Mouse (Mus musculus) liver, embryonic 14.5 days (tissue): ENCODE measurements at regions not wholly inside any gene's neighbourhood (a gene's known extent, or its start where the extent isn't known, plus 50 kb on each side); places are given as distances from the start of the nearest gene placed in this dataset.

Source experiments
- ATAC-seq: fragments of 200-750 bp; cut with Nextera tagmentation; 2 replicates; pipeline ENCODE4 v1.8.0; 2017; ENCODE audit warnings: moderate number of reproducible peaks, mild to moderate bottlenecking, moderate library complexity; ENCODE audit not compliant: insufficient read depth
- DNase-seq, 3 experiments: peaks; one replicate each; pipeline ENCODE4 v3.0.0-alpha.2; 2012 to 2013; ENCODE audit warnings: low read depth in 3 of 3, low spot score in 3 of 3
- H3K27ac ChIP-seq: fragments of 300-500 bp; sonication (generic); 2 replicates; pipeline ENCODE4 v1.5.1; 2014; ENCODE audit warnings: moderate library complexity, mild to moderate bottlenecking, control low read depth, inconsistent platforms
- H3K27me3 ChIP-seq: fragments of 300-500 bp; sonication (generic); 2 replicates; pipeline ENCODE4 v1.6.1; 2014; ENCODE audit warnings: mild to moderate bottlenecking, low read length, moderate library complexity; ENCODE audit not compliant: control insufficient read depth, insufficient read depth
- H3K36me3 ChIP-seq: fragments of 300-500 bp; sonication (generic); replicated peaks from 2 replicates; pipeline ENCODE4 v1.6.1; 2014; ENCODE audit warnings: low read depth; ENCODE audit not compliant: control insufficient read depth, insufficient read depth
- H3K4me1 ChIP-seq, 2 experiments: fragments of 200-500 bp in 1 of 2; fragments of 300-500 bp in 1 of 2; sonication (generic) in 1 of 2; replicated peaks; 2 replicates each; pipeline ENCODE4 v1.6.1; 2012 to 2014; ENCODE audit warnings: antibody characterized with exemption in 1 of 2, inconsistent platforms in 1 of 2, low read length in 1 of 2; ENCODE audit not compliant: control insufficient read depth in 2 of 2, insufficient read depth in 2 of 2
- H3K4me2 ChIP-seq: fragments of 300-500 bp; sonication (generic); 2 replicates; pipeline ENCODE4 v1.6.1; 2014; ENCODE audit warnings: low read depth, mild to moderate bottlenecking, control low read depth, moderate library complexity
- H3K4me3 ChIP-seq, 2 experiments: fragments of 200-500 bp in 1 of 2; fragments of 300-500 bp in 1 of 2; sonication (generic) in 1 of 2; 2 replicates each; pipeline ENCODE4 v1.5.1; 2012 to 2014; ENCODE audit warnings: low read depth in 2 of 2, low read length in 2 of 2, mild to moderate bottlenecking in 2 of 2, control low read depth in 1 of 2, inconsistent platforms in 1 of 2, moderate library complexity in 1 of 2; ENCODE audit not compliant: insufficient read depth in 1 of 2
- H3K9ac ChIP-seq: fragments of 300-500 bp; sonication (generic); replicated peaks from 2 replicates; pipeline ENCODE4 v1.6.1; 2014; ENCODE audit warnings: mild to moderate bottlenecking, control low read depth, moderate library complexity
- H3K9me3 ChIP-seq: fragments of 300-500 bp; sonication (generic); 2 replicates; pipeline ENCODE4 v1.6.1; 2016; ENCODE audit warnings: low read length, mixed read lengths; ENCODE audit not compliant: control insufficient read depth
- CTCF ChIP-seq: IDR thresholded peaks from 2 replicates; pipeline ENCODE4 v1.5.1; 2016; ENCODE audit warnings: antibody characterized with exemption, low read depth, control low read depth
- EP300 ChIP-seq: IDR thresholded peaks from 2 replicates; pipeline ENCODE4 v1.6.1; 2016; ENCODE audit warnings: antibody characterized with exemption, low read depth
- WGBS: fragments of 180-500 bp; shearing (Covaris S2); extraction: QIAGEN DNeasy Blood & Tissue Kit; methylation state at CpG from one replicate; pipeline ENCODE4 v1.1.7; 2014; ENCODE audit not compliant: insufficient replicate concordance; 5-methylcytosine and 5-hydroxymethylcytosine counted together

DNA sequence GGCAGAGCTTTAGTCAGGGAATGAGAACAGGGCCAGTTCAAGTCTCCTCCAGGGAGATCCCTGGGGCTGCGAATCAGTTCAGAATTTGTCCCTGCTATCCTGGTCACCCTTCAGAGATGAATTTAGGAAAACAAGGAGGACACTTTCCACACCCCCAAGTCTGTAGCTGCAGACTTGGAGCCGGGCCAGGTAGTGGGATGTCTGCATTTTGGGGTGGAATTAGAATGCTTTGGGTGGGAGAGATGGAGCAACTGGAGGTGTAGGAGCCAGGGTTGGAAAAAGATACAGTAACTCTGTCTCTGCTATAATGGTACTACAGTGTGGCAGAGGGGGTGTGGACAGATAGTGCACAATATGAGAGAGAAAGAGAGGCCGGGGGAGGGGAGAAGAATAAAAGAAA, 173.6 kb upstream of the Grik3 start:
- Histone ChIP-seq H3K36me3 (no peaks in the 10 kb centered on the region), H3K4me3 (no peak overlapping the region), H3K27me3 (no peaks in the 10 kb centered on the region), H3K4me2 (no peak overlapping the region), H3K4me1 (no peaks in the 10 kb centered on the region), H3K27ac (no peak overlapping the region), H3K9ac (no peak overlapping the region), H3K9me3 (no peaks in the 10 kb centered on the region)
- WGBS: 40% methylated on average over 3 of the region's 3 CpGs
- no peak for ATAC-seq
- no peak for DNase-seq
- TF ChIP-seq EP300 (no peak), CTCF (no peak)

DNA sequence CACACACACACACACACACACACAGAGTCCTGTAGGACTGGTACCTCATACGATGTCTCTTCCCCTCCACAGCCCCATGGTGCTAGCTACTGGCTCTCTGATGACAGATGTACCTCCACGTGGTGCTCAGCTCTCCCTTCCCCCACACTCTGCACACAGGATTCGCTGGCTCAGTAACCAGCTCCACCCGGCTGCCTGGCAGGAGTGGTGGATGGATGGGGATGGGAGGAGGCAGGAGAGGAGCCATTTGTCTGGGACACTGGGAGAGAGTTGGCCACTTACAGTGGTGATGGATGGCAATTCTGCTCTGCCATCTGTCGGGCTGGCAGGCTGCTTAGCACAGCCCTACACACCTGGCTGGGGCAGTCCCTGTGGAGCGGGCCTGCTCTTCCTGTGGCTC, 174.7 kb upstream of the Grik3 start:
- ATAC-seq: no peak
- no peak for TF ChIP-seq CTCF
- no peak for TF ChIP-seq EP300
- H3K9ac ChIP-seq: no peak overlapping the region
- no peaks in the 10 kb centered on the region for H3K9me3 ChIP-seq
- H3K27ac ChIP-seq: no peak overlapping the region
- no peak overlapping the region for H3K4me3 ChIP-seq
- no peak overlapping the region for H3K4me2 ChIP-seq
- no peaks in the 10 kb centered on the region for H3K4me1 ChIP-seq
- 9% methylated on average over 6 of the region's 6 CpGs for WGBS
- no peak for DNase-seq
- H3K27me3 ChIP-seq: no peaks in the 10 kb centered on the region
- H3K36me3 ChIP-seq: no peaks in the 10 kb centered on the region

DNA sequence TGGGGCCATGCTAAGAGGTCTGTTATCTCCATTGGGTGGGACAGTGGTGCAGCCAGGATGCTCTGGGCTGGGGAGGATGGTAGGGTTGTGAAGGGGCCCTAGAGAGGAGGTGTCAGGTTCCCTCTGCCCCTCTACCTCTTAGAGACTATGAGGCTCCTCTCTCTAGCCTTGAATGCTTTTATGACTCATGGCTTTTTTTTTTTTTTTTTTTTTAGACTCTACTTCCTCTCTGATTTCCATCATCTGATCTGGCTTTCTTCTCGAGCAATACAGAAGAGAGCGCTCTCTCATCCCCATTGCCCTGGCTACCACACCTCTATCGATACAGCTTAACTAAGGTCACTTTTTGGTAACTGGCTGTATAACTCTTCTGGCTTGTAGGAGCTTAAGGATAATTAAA, 176.6 kb upstream of the Grik3 start:
- no peak for TF ChIP-seq EP300
- TF ChIP-seq CTCF: no peak
- Histone ChIP-seq H3K27ac (no peak overlapping the region), H3K9me3 (no peaks in the 10 kb centered on the region), H3K36me3 (no peaks in the 10 kb centered on the region), H3K4me3 (no peak overlapping the region), H3K4me1 (no peaks in the 10 kb centered on the region), H3K9ac (no peak overlapping the region), H3K4me2 (no peak overlapping the region), H3K27me3 (no peaks in the 10 kb centered on the region)
- ATAC-seq (no peak), DNase-seq (no peak)
- 52% methylated on average over 3 of the region's 3 CpGs for WGBS

DNA sequence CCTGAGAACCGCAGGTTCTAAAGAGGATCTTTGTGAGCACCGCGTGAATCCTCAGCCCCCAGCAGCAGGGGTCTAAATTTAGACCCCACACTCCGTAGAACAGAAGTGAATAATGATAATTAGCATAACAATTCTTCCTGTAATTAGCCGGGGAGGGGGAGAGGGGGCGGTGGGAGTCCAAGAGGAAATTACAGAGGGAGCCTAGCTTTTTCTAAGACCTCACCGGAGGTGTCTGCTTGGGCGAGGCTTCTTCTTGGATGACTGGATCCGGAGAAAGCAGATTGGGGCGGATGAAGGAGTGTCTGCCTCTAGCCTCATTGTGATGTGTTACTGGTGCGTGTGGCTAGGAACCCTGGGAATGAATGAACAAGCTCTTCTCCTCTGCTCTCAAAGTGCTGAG, 177.2 kb upstream of the Grik3 start:
- H3K36me3 ChIP-seq: no peaks in the 10 kb centered on the region
- H3K27ac ChIP-seq: no peak overlapping the region
- H3K4me1 ChIP-seq: no peaks in the 10 kb centered on the region
- no peaks in the 10 kb centered on the region for H3K27me3 ChIP-seq
- H3K4me3 ChIP-seq: no peak overlapping the region
- WGBS: 12% methylated on average over 11 of the region's 11 CpGs
- H3K9ac ChIP-seq: no peak overlapping the region
- DNase-seq (no peak), ATAC-seq (no peak)
- TF ChIP-seq CTCF (no peak), EP300 (no peak)
- no peak overlapping the region for H3K4me2 ChIP-seq
- no peaks in the 10 kb centered on the region for H3K9me3 ChIP-seq

DNA sequence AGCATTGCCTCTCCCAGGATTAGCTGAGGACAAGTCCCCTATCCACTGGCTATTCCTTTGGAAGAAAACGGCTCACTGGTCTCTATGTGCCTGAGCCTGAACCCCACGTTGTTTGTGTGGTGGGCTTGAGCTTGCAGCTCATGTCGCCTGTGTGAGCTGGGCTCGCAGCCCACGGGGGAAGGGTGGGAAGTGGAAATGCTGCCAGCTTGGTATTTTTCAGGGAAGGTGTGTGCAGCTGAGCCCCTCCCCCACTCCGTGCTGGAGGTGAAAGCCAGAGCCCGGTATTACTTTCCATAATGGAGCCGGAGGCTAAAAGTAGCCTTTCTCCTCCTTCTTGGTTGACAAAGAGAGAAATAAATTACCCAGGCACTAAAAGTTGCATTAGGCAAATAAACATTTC, 180.5 kb upstream of the Zc3h12a start:
- Histone ChIP-seq H3K9me3 (no peaks in the 10 kb centered on the region), H3K4me3 (no peak overlapping the region), H3K27ac (no peak overlapping the region), H3K9ac (no peak overlapping the region), H3K36me3 (no peaks in the 10 kb centered on the region), H3K27me3 (no peaks in the 10 kb centered on the region), H3K4me1 (no peaks in the 10 kb centered on the region), H3K4me2 (no peak overlapping the region)
- 41% methylated on average over 8 of the region's 8 CpGs for WGBS
- ATAC-seq: no peak
- DNase-seq: no peak
- TF ChIP-seq EP300: no peak
- TF ChIP-seq CTCF: no peak

DNA sequence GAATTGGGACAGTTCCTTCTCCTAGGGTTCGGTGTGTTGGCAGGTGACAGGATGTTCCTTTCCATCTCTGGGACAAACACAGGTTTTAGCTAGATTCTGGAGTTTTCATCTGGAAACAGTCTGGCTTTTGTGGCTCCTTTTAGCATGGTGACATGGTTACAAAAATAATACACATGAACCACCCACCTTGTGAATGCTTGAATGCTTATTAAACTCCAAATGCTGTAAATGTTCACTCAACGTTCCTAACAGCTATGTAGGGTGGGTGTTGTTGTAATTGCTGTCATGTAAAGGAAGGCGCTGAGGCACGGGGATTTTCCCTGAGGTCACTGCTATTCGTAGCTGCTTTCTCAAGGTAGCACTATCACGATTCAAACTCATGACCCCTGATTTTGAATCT, 178.1 kb upstream of the Zc3h12a start:
- Histone ChIP-seq H3K4me2 (no peak overlapping the region), H3K4me1 (no peaks in the 10 kb centered on the region), H3K9ac (no peak overlapping the region), H3K36me3 (no peaks in the 10 kb centered on the region), H3K27me3 (no peaks in the 10 kb centered on the region), H3K27ac (no peak overlapping the region), H3K9me3 (no peaks in the 10 kb centered on the region), H3K4me3 (no peak overlapping the region)
- 54% methylated on average over 6 of the region's 6 CpGs for WGBS
- DNase-seq (no peak), ATAC-seq (no peak)
- TF ChIP-seq EP300 (no peak), CTCF (no peak)
